In the genomic region with DNA sequence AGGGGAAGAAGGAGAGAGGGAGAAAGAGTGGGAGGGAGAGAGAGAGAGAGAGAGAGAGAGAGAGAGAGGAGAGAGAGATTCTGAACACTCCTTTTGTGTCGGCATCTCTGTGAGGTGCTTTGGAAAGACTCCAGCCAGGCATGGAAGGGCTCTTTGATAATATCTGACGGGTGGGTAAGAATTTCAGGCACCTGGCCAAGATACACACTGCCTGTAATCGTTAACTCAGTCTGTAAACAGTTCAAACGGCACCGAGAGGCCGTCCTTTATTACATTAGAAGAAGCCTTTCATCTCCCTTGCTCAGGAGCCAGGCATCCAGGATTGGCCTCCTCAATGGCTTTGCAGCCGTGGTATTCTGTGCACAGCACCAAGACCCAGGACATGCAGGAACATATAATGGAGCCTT, we compare ENCODE assay signal across 8 mouse cellular contexts. TPM values are rescaled to one million over a fixed set of nuclear protein-coding genes. Genes with fewer than 3 reads are reported as not detected.
DNase-seq lines count a peak whose midpoint lies in the region; ATAC-seq and TF ChIP-seq lines count a peak whose summit lies in the region.

No protein-coding gene starts in this region.

- no peaks in the 10 kb centered on the region for H3K27me3 ChIP-seq in kidney, adult 2 months (replicated peaks; ENCODE audit: control insufficient read depth, insufficient read depth, low read length)

- ATAC-seq in frontal cortex, adult (ENCODE audit: low TSS enrichment), result no peak

- H3K36me3 ChIP-seq in kidney, adult 2 months (ENCODE audit: control insufficient read depth, insufficient read depth, low read length), result no peaks in the 10 kb centered on the region

- peak; percentile 39 for DNase-seq in embryo, embryonic 11 days
- DNase-seq in embryo, embryonic 10 days (ENCODE audit: low spot score), result no peak
- DNase-seq in testis, postnatal 14 days (ENCODE audit: low spot score), result peak; percentile 50
- DNase-seq in testis, postnatal 10 days (ENCODE audit: low spot score), result no peak
- DNase-seq in kidney, adult 2 months, result peak; percentile 85
- DNase-seq in lung, adult 2 months, result peak; percentile 65
- DNase-seq in yolk sac, embryonic 10.5 days (ENCODE audit: low spot score), result peak; percentile 77

- WGBS in kidney, adult 2 months, result 3% methylated on average over 7 of the region's 7 CpGs
- WGBS in lung, adult 2 months, result 6% methylated on average over 7 of the region's 7 CpGs

- no peak for TF ChIP-seq CTCF in kidney, adult 2 months (conservative IDR thresholded peaks at IDR 0.05; ENCODE audit: insufficient read depth, insufficient read length, low read depth, low read length)
- no peak for TF ChIP-seq CTCF in lung, adult 2 months (IDR thresholded peaks at IDR 0.05; ENCODE audit: insufficient read depth, low read length)

- peaks cover 12% of the 10 kb centered on the region for H3K4me1 ChIP-seq in kidney, adult 2 months (ENCODE audit: control insufficient read depth, insufficient read depth, low read length)
- H3K4me1 ChIP-seq in lung, adult 2 months (ENCODE audit: control insufficient read depth, insufficient read depth, low read length), result peaks cover 17% of the 10 kb centered on the region

- H3K4me3 ChIP-seq in kidney, adult 2 months (ENCODE audit: insufficient read depth, low read depth, low read length), result no peak overlapping the region; the same call in 1 of the 2 replicates
- H3K4me3 ChIP-seq in lung, adult 2 months (replicated peaks; ENCODE audit: extremely low read depth, low read depth, low read length), result no peak overlapping the region

- H3K27ac ChIP-seq in kidney, adult 2 months (ENCODE audit: insufficient read depth, low read depth, low read length), result peak overlapping the region; percentile 15; the same call in 1 of the 2 replicates

- TF ChIP-seq POLR2A in kidney, adult 2 months (IDR thresholded peaks at IDR 0.05; ENCODE audit: low read depth, low read length), result no peak
- TF ChIP-seq POLR2A in lung, adult 2 months (IDR thresholded peaks at IDR 0.05; ENCODE audit: borderline replicate concordance, extremely low read depth, low read depth, low read length), result no peak

RNA-seq across cellular contexts. Expression of a gene that starts 26.9 kb away (rescaled TPM):
- polyA plus RNA-seq in kidney, adult 2 months (2012; rRNA removed), result 4.0 and 4.6 TPM in 2 replicates
- polyA plus RNA-seq in lung, adult 2 months (2012; rRNA removed), result 10.5 and 12.6 TPM in 2 replicates

RNA-seq across cellular contexts. Expression of a gene that starts 47.9 kb away (rescaled TPM):
- polyA plus RNA-seq in kidney, adult 2 months (2012; rRNA removed), result 96.9 and 135 TPM in 2 replicates
- 44.7 and 73.4 TPM in 2 replicates for polyA plus RNA-seq in lung, adult 2 months (2012; rRNA removed)

Comparison
In these comparisons a context has a peak if more than half of its experiments do, and no peak if none do; other contexts are left out.
1. DNase-seq: peak in embryo, embryonic 11 days (single experiment), testis, postnatal 14 days (single experiment), kidney, adult 2 months (single experiment), lung, adult 2 months (single experiment) and yolk sac, embryonic 10.5 days (single experiment); none in embryo, embryonic 10 days (single experiment) and testis, postnatal 10 days (single experiment).